Mouse (Mus musculus): ENCODE measurements around the gene Slc35a3. TPM values are rescaled to one million over a fixed set of nuclear protein-coding genes. Genes with fewer than 3 reads are reported as not detected.

The Slc35a3 gene
- polyA plus RNA-seq, 1 experiment from 2014 or later = 25.2 TPM

DNA sequence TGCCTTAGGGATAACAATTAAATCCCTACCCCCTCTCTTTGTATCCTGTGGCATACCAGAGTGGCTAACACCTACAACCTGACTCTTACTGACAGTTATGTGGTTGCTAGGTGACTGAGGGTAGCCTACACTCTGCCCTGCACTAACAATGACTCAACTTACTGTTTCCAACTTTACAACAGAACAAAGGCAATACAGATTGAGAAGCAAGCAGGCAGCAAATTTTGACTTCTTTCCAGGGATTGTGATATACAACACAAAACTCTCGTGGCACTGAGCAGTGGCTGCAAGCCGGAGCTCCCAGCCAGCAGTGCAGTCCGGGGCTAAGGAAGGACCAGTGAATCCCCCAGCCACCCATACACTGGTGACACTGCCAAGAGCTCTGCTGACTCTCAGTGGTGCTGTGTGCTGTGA, 60.6 kb downstream of the Slc35a3 start:
- 37% methylated on average over 3 of the region's 3 CpGs for WGBS
- no peak overlapping the region for H3K4me2 ChIP-seq (replicated peaks; ENCODE audit: low read depth)
- no peak overlapping the region for H3K27ac ChIP-seq (replicated peaks)
- H3K9me3 ChIP-seq (ENCODE audit: control insufficient read depth, low read length) = no peaks in the 10 kb centered on the region
- ATAC-seq (ENCODE audit: low FRiP score, low TSS enrichment) (peak; percentile 73), DNase-seq (ENCODE audit: low spot score) (no peak)
- H3K4me1 ChIP-seq (replicated peaks; ENCODE audit: control insufficient read depth, insufficient read depth) = no peaks in the 10 kb centered on the region
- H3K36me3 ChIP-seq (ENCODE audit: control insufficient read depth, insufficient read depth, low read length) = no peaks in the 10 kb centered on the region
- H3K27me3 ChIP-seq (ENCODE audit: control insufficient read depth, insufficient read depth, low read length) = no peaks in the 10 kb centered on the region
- no peak overlapping the region for H3K4me3 ChIP-seq (ENCODE audit: low read depth, low read length)
- no peak overlapping the region for H3K9ac ChIP-seq (ENCODE audit: low read length)
- no peak for TF ChIP-seq EP300 (optimal IDR thresholded peaks at IDR 0.05)
- TF ChIP-seq CTCF (IDR thresholded peaks at IDR 0.05; ENCODE audit: low read depth) = no peak

DNA sequence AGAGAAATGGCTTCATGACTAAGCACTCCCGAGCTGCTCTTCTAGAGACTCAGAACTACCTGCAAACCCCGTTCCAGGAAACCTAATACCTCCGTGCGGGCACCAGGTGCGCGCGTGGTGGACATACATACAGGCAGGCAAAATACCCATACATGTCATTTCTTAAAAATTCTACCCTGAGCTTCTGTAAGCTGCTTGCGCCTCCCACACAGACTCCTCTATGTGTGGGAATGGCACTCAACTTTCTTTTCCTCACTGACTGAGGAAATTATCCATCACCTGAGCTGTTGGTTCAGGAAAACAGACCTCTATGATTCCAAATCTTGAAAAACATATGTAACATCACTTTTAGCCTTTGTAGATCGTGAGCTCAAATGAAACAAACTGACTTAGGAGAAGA, 61.9 kb downstream of the Slc35a3 start:
- Histone ChIP-seq H3K9ac (ENCODE audit: low read length) (no peak overlapping the region), H3K9me3 (ENCODE audit: control insufficient read depth, low read length) (no peaks in the 10 kb centered on the region), H3K4me2 (replicated peaks; ENCODE audit: low read depth) (no peak overlapping the region), H3K36me3 (ENCODE audit: control insufficient read depth, insufficient read depth, low read length) (no peaks in the 10 kb centered on the region; the same call in 1 of the 2 replicates), H3K4me1 (replicated peaks; ENCODE audit: control insufficient read depth, insufficient read depth) (no peaks in the 10 kb centered on the region), H3K4me3 (ENCODE audit: low read depth, low read length) (no peak overlapping the region), H3K27ac (replicated peaks) (no peak overlapping the region), H3K27me3 (ENCODE audit: control insufficient read depth, insufficient read depth, low read length) (no peaks in the 10 kb centered on the region)
- no peak for DNase-seq (ENCODE audit: low spot score)
- TF ChIP-seq EP300 (optimal IDR thresholded peaks at IDR 0.05) = no peak
- no peak for TF ChIP-seq CTCF (IDR thresholded peaks at IDR 0.05; ENCODE audit: low read depth)
- 95% methylated on average over 9 of the region's 9 CpGs for WGBS
- no peak for ATAC-seq (ENCODE audit: low FRiP score, low TSS enrichment)

DNA sequence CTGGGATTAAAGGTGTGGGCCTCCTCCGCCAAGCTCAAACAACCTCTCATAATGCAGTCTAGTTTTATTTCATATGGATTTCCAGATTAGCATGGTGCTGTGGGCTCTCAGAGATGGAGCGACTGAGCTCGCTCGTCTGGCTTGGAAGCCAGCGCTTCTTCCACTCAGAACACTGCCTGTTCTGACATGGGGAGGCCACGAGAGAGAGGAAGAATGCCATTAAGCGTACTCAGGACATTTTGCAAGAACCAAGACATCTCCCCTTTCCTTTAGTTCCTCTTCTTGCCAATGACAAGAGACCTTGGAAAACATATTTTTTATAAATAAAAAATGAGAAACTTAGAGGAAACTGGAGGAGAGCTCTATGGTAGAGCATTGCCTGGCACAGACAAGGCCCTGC, 63.8 kb downstream of the Slc35a3 start:
- Histone ChIP-seq H3K4me3 (ENCODE audit: low read depth, low read length) (no peak overlapping the region), H3K27me3 (ENCODE audit: control insufficient read depth, insufficient read depth, low read length) (no peaks in the 10 kb centered on the region), H3K9me3 (ENCODE audit: control insufficient read depth, low read length) (no peaks in the 10 kb centered on the region), H3K27ac (replicated peaks) (no peak overlapping the region), H3K36me3 (ENCODE audit: control insufficient read depth, insufficient read depth, low read length) (no peaks in the 10 kb centered on the region; the same call in 1 of the 2 replicates), H3K4me2 (replicated peaks; ENCODE audit: low read depth) (no peak overlapping the region), H3K4me1 (replicated peaks; ENCODE audit: control insufficient read depth, insufficient read depth) (no peaks in the 10 kb centered on the region), H3K9ac (ENCODE audit: low read length) (no peak overlapping the region)
- DNase-seq (ENCODE audit: low spot score) = no peak
- WGBS = 92% methylated on average over 7 of the region's 7 CpGs
- TF ChIP-seq CTCF (IDR thresholded peaks at IDR 0.05; ENCODE audit: low read depth) = no peak
- no peak for TF ChIP-seq EP300 (optimal IDR thresholded peaks at IDR 0.05)
- no peak for ATAC-seq (ENCODE audit: low FRiP score, low TSS enrichment)

DNA sequence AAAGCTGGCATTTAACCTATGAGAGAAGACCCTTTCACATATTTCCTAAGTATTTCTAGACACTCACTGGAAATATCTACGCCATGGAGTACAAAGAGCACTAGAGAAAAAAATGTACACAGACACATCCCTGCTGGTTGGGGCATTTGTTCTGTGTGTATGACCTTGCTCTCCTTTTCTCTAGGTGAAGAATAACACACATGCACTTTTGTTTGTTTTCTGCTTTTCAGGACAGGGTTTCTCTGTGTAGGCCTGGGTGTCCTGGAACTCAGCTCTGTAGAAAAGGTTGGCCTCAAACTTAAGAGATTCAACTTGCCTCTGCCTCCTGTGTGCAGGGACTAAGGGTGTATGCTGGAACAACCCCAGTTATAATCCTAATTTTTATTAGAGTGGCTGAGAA, 66.2 kb downstream of the Slc35a3 start:
- TF ChIP-seq CTCF (IDR thresholded peaks at IDR 0.05; ENCODE audit: low read depth) (no peak), EP300 (optimal IDR thresholded peaks at IDR 0.05) (no peak)
- DNase-seq (ENCODE audit: low spot score) (peak; percentile 1), ATAC-seq (ENCODE audit: low FRiP score, low TSS enrichment) (no peak)
- Histone ChIP-seq H3K27me3 (ENCODE audit: control insufficient read depth, insufficient read depth, low read length) (no peaks in the 10 kb centered on the region), H3K4me1 (replicated peaks; ENCODE audit: control insufficient read depth, insufficient read depth) (no peaks in the 10 kb centered on the region), H3K9me3 (ENCODE audit: control insufficient read depth, low read length) (no peaks in the 10 kb centered on the region), H3K9ac (ENCODE audit: low read length) (no peak overlapping the region), H3K36me3 (ENCODE audit: control insufficient read depth, insufficient read depth, low read length) (peaks cover 15% of the 10 kb centered on the region), H3K4me3 (ENCODE audit: low read depth, low read length) (no peak overlapping the region), H3K27ac (replicated peaks) (no peak overlapping the region), H3K4me2 (replicated peaks; ENCODE audit: low read depth) (no peak overlapping the region)
- 85% methylated on average over 1 of the region's 1 CpGs for WGBS

DNA sequence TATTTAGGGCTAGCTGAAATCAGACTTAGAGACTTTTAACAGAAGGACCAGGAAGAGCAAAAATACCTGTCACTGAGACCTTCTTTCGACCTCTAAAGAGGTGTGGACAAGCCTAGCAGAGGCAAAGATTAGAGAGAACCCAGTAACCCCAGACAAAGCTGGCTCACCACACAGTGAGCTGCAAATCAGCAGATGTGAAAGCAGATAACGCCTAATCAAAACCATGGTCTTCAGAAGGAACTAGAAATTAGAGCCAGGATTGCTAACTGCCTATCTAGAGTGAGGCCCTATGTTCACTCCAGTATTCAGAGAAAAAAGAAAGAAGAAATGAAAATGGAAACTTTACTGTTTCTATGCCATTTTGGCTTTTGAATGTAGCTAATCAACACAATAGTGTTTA, 70.3 kb downstream of the Slc35a3 start:
- TF ChIP-seq EP300 (optimal IDR thresholded peaks at IDR 0.05) (no peak), CTCF (IDR thresholded peaks at IDR 0.05; ENCODE audit: low read depth) (no peak)
- Histone ChIP-seq H3K27ac (replicated peaks) (no peak overlapping the region), H3K4me1 (replicated peaks; ENCODE audit: control insufficient read depth, insufficient read depth) (no peaks in the 10 kb centered on the region), H3K4me3 (ENCODE audit: low read depth, low read length) (no peak overlapping the region), H3K27me3 (ENCODE audit: control insufficient read depth, insufficient read depth, low read length) (no peaks in the 10 kb centered on the region), H3K4me2 (replicated peaks; ENCODE audit: low read depth) (no peak overlapping the region), H3K9ac (ENCODE audit: low read length) (no peak overlapping the region), H3K9me3 (ENCODE audit: control insufficient read depth, low read length) (no peaks in the 10 kb centered on the region), H3K36me3 (ENCODE audit: control insufficient read depth, insufficient read depth, low read length) (peaks cover 21% of the 10 kb centered on the region)
- no peak for DNase-seq (ENCODE audit: low spot score)
- 93% methylated on average over 2 of the region's 2 CpGs for WGBS
- no peak for ATAC-seq (ENCODE audit: low FRiP score, low TSS enrichment)

DNA sequence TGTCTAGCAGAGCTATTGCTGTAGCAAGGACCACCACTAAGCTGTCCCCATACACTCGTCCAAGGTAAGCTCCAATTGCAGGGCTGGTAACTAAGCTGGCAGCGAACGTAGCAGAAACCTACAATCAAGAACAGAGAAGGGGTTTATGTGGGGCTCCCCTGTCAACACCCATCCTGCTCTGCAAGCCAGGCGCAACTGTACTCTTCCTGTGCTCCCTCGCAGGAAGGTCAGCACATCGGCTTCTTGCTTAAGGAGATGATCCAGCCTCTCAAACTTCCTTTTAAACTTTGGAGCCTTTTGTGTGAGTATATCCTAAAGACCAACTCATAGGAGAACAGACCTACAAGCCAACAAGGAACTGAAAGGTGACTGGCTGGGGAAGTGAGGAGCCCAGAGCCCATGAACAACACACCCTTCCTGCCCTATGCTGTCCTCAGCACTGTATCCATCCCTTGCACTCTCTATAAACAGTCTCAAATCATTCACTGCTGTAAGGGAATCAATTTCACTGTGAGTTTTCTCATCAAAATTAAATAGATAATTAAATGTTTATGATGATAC, 70.7 kb downstream of the Slc35a3 start:
- Histone ChIP-seq H3K4me3 (ENCODE audit: low read depth, low read length) (no peak overlapping the region), H3K4me2 (replicated peaks; ENCODE audit: low read depth) (no peak overlapping the region), H3K27me3 (ENCODE audit: control insufficient read depth, insufficient read depth, low read length) (no peaks in the 10 kb centered on the region), H3K9ac (ENCODE audit: low read length) (no peak overlapping the region), H3K36me3 (ENCODE audit: control insufficient read depth, insufficient read depth, low read length) (peaks cover 21% of the 10 kb centered on the region), H3K9me3 (ENCODE audit: control insufficient read depth, low read length) (no peaks in the 10 kb centered on the region), H3K27ac (replicated peaks) (no peak overlapping the region), H3K4me1 (replicated peaks; ENCODE audit: control insufficient read depth, insufficient read depth) (no peaks in the 10 kb centered on the region)
- TF ChIP-seq CTCF (IDR thresholded peaks at IDR 0.05; ENCODE audit: low read depth) (no peak), EP300 (optimal IDR thresholded peaks at IDR 0.05) (no peak)
- no peak for DNase-seq (ENCODE audit: low spot score)
- no peak for ATAC-seq (ENCODE audit: low FRiP score, low TSS enrichment)
- WGBS = 95% methylated on average over 6 of the region's 6 CpGs
